Mouse (Mus musculus) ES-E14 (cell line): ENCODE data around the gene Tmem117.

Source experiments
- CHD2 ChIP-seq: IDR thresholded peaks from 2 replicates; pipeline ENCODE4 v1.6.1; 2014; ENCODE audit warnings: mild to moderate bottlenecking, low read depth, low read length, inconsistent platforms
- HCFC1 ChIP-seq: IDR thresholded peaks from 2 replicates; pipeline ENCODE4 v1.6.1; 2012; ENCODE audit warnings: low read length, inconsistent platforms, borderline replicate concordance; ENCODE audit not compliant: insufficient read depth
- ZC3H11A ChIP-seq: IDR thresholded peaks from 2 replicates; pipeline ENCODE4 v1.6.1; 2012; ENCODE audit warnings: low read depth, mild to moderate bottlenecking, inconsistent platforms, low read length, borderline replicate concordance
- ZNF384 ChIP-seq: IDR thresholded peaks from 2 replicates; pipeline ENCODE4 v1.6.1; 2012; ENCODE audit warnings: low read depth, low read length, inconsistent platforms

GRCm38 (mm10) chr15:94793455-94793854, 164.4 kb downstream of the Tmem117 start:
- TF ChIP-seq ZNF384 (no peak), ZC3H11A (no peak), CHD2 (no peak), HCFC1 (no peak)
